Mouse (Mus musculus): ENCODE data around the gene 4930544D05Rik. TPM values are rescaled to one million over a fixed set of nuclear protein-coding genes. Genes with fewer than 3 reads are reported as not detected.
"Not testable (repeated sequence)": the region's sequence is repeated elsewhere in the genome, so short reads cannot be mapped to it uniquely, and the experiment has no call there.

The 4930544D05Rik gene
- total RNA-seq (2022), result not detected

DNA sequence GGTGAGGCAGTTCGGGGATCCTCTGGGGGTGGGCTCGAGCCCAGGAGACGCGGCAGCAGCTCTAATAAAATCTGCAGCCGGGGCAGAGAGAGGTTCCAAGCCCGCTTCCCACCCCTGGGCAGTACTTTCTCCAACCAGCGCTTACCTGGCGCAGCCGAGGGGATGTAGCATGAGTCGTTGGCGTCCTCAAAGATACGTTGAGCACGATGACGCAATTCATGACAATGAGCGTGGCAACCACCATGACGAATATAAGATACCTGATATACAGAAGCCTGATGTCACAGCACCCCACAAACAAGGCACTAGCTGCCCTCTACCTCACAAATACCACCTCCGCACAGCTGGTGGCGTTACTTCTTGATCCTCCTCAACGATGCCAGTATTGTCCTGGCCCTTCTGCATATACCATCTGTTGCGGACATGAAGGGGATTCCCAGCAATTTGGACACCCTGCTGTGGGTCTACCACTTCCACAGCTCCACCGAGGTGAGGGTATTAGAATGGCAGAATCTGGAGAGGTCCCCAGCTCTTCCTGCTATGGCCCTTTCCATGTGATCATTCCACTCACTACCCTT lies at the start of gene 4930544D05Rik:
Gene 4930544D05Rik (plus strand): TSS at position 333 of the 578 bp plus-strand sequence.
- DNase-seq (ENCODE audit: low spot score), result no peak

DNA sequence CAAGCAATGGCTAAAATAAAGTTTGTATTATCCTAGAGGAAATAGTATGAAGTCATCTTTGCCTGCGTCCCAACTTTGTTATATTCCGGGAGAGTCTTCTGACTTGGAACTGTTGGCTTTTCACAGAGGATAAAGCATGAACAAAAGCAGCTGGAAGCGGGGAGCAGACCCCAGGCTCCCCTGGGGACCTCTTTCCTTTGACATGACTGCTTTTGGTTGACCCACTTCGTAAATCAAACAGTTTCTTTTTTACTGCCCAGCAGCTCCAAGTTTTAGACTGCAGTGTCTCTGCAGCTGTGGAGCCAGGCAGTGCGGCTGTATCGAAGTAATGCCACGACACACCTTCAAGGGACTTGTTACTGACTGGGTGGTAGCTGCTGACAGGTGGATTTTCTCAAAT lies 49.1 kb upstream of the 4930544D05Rik start:
- DNase-seq (ENCODE audit: low spot score), result peak; percentile 20

DNA sequence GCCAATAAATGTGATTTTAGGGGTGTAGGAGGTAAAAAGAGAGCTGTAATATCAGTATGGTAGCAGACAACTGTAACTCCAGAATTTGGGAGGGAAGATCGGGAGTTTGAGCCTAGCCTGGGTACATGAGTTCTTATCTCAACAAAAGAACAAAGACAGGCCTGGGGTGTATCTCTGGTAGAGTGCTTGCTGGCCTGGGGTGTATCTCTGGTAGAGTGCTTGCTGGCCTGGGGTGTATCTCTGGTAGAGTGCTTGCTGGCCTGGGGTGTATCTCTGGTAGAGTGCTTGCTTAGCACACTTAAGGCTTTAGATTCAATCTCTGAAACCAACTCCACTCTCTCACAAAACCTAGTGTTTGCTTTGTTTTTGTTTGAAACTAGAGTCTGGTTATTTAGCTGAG lies 45.0 kb upstream of the 4930544D05Rik start:
- DNase-seq (ENCODE audit: low spot score), result not testable (repeated sequence)

DNA sequence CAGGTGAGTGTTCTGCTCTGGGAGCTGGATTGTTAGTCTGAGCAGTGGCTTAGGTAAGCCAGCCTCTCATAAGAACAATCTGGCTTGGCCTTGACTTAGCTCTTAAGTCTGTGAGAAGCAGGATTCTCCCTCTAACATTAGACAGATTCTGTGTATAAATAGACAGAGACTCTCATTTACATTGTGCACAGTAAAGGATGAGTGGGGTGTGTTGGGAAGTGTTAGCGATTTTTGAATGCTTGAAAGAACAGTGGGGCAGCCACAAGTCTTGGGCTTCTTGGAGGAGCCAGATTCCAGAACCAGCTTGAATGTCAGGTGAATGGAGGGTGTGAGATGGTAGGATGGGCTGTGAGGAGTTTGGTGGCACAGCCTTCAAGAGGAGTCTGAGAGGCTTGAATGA lies 44.0 kb upstream of the 4930544D05Rik start:
- no peak for DNase-seq (ENCODE audit: low spot score)

DNA sequence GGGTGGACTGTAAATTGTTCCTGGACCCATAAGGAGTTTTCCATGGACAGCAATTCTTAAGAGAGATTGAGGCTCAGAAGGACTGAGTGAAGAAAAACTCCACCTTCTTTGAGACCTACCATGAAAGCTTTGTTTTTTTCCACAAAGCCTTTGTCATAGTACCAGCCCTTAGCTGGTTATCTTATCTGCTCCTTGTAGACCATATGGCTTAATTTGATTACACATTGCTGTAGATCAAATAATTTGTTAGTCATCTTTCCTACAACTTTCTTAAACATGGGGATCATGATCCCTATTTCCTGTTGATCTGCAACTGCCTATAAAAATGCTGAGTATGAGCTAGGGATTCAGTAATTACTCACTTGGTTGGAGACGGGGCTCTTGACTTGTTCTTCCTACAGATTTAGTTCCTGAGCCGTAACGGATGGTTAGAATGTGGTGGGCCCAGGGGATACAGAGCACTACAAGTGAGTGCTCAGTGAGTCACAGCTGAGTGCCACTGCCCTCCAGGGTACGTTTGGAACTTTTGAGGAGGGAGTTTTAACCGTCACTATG lies 43.2 kb upstream of the 4930544D05Rik start:
- no peak for DNase-seq (ENCODE audit: low spot score)

DNA sequence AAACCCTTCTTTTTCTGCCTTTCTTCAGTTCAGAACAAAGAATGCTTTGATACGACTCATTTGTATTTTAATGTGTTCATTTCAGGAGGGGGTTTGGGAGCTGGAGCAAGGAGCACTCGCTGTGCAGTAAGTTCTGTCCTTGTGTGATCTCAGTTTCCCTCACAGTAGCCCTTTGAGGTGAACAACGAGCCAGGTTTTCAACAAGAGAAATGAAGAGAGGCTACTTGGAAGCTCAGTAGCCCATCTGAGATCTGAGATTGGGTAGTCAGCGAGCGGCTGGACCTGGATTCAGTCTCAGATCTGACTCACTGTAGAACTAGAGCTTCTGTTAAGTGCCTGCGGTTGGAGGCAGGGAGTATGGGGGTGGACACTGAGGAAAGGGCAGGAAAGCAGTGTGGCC lies 41.8 kb upstream of the 4930544D05Rik start:
- no peak for DNase-seq (ENCODE audit: low spot score)

DNA sequence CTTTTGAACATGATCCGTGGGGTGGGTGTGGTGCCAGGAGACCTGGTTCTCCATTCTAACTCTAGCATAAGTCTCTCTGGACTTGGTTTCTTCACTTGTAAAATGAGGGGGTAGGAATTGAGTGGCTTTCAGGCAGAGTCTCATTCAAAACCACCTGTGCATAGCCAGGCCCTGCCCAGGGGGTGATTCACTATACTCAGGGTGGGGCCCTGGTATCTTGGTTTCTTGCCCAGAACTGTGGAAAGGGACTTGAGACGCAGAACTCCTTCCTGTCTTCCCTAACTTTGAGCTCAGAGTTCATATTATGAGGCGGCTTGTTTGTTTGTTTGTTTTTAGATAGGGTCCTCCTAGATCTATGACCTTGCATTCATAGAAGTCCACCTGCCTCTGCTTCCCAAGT lies 38.4 kb upstream of the 4930544D05Rik start:
- no peak for DNase-seq (ENCODE audit: low spot score)

DNA sequence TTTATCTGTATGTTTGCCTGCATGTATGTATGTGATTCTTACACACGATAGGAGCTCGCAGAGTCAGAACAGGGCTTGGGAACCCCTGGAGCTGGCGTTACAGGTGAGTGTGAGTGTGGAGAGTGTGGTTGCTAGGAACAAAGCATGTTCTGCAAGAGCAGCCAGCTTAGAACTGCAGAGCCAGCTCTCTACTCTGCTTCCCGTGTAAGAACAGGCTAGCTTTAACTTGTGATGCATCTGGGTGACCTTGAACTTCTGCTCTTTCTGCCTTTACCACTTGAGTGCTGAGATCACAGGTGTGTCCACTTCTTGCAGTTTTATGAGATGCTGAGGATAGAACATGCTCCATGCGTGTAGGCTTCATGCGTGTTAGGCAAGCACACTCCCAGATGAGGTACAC lies 36.7 kb upstream of the 4930544D05Rik start:
- no peak for DNase-seq (ENCODE audit: low spot score)

DNA sequence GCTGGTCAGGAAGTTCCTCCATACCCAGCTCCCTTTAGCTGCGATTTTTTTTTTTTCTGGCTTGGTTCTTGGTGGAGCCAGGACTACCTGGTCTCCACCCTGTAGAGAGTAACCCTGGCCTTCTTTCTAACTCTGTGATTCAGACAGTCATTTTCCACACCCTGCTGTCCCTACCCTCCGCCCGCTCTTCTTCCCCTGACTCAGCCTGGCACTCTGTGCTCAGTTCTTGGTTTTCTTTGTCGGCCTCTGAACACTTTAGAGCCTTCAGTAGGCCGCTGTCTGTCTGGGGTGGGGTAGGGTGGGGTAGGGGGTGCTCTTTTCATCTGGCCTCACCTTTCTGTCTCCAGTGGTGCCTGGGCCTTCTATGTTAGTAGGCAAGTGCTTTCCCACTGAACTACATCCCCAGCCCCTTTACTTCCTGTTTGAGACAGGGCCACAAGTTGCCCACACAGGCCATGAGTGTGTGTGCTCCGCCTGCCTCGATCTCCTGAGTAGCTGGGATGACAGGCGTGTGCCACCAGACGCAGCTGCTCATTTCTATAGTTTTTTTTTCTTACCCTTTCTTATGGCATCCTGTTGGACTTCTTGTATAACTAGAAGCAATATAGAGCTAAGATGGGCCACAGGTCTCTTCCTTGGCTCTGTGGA lies 35.8 kb upstream of the 4930544D05Rik start:
- DNase-seq (ENCODE audit: low spot score), result no peak

DNA sequence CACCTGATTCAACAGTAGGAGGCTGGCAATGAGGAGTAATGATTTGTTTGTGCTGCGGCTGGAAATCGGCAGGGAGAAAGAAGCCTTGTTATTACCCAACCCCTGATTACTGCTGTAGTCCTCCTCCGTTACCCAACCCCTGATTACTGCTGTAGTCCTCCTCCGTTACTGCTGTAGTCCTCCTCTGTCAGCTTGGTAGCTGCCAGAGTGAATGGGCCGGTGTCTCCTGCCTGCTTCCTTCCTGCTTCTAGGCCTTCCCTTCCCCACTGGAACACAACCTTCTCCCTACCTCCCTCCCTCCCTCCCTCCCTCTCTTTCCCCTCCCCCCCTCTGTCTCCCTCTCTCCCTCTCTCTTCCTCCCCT lies 35.3 kb upstream of the 4930544D05Rik start:
- no peak for DNase-seq (ENCODE audit: low spot score)

DNA sequence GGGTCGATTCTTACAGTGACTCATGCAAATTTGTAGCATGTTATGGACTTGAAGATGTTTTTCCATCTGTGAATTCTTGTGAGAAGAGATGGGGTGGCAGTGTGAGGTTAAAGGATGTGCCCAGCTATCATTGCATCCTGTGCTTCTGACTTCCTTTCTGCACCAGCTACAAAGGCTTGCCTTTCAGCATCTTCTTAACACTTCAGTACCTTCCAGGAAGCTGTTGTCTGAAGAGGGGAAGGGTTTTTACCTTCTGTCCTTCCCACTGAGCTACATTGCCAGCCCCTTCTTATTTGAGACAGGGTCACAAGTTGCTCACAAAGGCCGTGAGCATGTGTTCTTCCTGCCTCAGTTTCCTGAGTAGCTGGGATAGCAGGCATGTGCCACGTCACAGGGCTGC lies 34.7 kb upstream of the 4930544D05Rik start:
- DNase-seq (ENCODE audit: low spot score), result no peak

DNA sequence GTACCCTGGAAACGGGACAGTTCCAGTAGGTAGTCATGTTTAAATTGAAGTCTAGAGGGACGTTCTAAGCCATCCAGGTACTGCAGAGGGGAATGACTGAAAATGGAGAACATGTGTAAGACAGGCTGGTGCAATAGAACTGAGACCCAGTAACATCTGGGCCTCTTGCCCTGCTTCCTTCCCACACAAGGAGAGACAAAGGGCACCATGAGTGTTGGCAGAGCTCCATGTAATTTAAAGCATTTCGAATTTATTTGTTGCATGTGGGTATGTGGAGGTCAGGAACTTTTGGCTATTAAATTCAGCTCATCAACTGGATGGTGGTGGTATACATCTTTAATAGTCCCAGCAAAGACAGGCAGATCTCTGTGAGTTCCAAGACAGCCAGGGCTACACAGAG lies 33.5 kb upstream of the 4930544D05Rik start:
- no peak for DNase-seq (ENCODE audit: low spot score)

DNA sequence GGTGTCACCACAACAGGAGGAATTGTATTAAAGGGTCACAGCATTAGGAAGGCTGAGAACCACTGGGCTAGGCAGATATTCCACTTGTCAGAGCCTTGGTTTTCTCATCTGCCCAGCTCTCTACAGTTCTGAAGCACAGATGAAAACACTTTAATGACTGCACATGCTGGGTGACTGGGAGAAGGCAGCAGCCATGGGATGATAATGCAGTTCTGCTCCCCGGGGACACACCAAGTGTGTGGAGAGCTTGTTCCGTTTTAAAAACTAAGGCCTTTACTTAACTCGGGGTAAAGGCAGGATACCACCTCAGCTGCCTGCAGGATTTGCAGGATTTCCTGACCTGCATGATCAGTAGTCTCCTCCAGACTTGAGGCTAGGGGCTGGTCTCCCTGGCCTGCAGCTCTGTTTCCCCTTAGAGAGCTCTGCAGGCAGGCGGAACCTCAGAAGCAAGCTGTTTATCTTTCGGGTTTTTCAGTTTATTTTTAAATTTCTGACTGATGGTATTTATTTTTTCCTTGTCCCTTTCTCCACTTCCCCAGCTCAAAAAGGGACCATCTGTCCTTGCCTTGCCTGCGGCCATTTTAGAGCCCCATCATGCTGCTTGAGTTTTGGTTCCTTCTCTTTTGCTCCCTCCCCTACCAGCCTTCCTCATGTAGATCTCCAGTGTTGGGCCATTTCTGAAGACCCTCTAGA lies 32.5 kb upstream of the 4930544D05Rik start:
- no peak for DNase-seq (ENCODE audit: low spot score)

DNA sequence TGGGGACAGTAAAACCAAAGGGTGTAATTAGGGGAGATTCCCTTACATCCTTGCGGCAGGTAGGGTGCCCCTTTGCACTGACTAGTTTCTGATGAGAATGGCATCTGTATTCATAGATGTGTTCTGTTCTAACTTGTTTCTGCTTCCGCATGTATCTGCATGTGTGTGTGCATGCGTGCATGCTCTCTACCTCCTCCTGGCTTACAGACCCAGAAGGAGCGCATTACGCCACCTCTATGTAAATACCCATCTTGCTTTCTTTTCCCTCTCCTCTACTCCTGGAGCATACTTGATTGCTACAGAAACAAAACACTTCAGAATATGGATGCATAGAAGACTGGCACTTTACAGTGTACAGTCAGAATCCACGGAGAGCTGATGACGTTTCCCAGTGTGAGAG lies 31.9 kb upstream of the 4930544D05Rik start:
- no peak for DNase-seq (ENCODE audit: low spot score)

DNA sequence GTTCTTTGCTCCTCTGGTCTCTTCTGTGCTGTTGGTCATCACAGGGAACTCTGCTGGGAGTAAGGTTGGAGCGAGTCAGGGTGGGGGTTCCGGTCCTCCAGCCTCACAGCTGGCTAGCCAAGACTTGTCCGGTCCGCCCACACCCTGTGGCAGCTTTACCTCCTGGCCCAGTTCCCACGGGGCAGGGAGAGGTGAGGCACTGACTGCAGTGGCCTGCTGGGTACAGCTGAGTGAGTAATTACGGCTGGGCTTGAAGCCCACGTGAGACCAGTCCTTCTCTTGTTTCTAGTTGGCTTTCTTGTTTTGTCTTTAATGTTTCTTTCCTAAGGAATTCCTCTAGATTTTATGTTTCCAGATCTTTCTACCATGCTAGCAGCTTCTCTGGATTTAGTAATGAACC lies 30.2 kb upstream of the 4930544D05Rik start:
- peak; percentile 58 for DNase-seq (ENCODE audit: low spot score)

DNA sequence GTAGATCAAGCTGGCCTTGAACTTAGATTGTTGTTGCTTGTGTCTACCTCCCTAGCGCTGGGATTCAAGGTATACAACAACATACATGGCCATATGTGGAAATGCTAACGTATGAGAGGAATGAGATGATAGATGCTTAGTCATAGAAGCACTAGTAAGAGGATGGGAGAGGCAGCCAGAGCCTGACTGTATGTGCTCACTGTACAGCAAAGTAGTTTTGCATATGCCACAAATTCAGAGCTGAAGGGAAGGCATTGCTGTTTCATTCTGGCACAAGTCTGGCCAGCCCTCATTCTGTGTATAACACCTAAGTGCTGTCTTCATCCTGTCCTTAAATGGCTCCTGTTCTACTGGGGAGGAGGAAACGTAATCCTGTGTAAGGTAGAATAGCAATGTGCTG lies 29.4 kb upstream of the 4930544D05Rik start:
- no peak for DNase-seq (ENCODE audit: low spot score)

DNA sequence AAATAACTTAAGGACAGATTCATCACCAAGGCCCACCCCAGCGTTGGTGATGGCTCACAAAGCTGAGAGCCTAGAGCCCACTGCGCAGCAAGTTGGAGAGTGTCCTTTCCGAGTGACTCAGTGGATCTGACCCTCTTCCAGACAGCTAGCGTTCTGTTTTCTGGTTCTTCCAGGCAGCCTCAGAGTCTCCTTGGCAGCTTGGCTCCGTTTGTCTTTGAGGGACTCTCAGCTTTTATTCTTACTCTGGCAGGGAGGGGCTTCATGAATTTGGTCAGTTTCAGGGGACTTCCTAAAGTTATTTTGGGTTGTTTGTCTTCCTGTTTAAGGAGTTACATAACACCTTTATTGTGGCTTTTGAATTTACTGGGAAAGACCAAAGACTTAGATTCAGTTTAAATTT lies 28.7 kb upstream of the 4930544D05Rik start:
- DNase-seq (ENCODE audit: low spot score), result no peak

DNA sequence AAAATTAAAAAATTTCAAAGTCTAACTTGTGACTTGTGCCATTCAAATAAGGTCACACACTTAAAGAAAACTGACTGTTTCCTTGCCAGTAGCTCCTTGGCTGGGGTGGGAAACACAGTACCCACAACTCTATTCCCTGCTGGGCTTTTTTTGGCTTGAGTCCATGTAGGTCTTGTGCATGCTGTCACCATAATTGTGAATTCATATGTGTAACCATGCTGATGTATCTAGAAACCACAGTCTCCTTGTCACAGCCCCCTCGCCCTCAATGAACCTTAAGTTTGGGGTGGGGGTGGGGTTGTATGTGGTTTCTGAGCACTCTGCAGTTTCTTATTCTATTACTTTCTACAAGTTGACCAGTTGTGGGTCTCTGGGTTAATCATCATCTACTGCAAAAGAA lies 23.9 kb upstream of the 4930544D05Rik start:
- no peak for DNase-seq (ENCODE audit: low spot score)

DNA sequence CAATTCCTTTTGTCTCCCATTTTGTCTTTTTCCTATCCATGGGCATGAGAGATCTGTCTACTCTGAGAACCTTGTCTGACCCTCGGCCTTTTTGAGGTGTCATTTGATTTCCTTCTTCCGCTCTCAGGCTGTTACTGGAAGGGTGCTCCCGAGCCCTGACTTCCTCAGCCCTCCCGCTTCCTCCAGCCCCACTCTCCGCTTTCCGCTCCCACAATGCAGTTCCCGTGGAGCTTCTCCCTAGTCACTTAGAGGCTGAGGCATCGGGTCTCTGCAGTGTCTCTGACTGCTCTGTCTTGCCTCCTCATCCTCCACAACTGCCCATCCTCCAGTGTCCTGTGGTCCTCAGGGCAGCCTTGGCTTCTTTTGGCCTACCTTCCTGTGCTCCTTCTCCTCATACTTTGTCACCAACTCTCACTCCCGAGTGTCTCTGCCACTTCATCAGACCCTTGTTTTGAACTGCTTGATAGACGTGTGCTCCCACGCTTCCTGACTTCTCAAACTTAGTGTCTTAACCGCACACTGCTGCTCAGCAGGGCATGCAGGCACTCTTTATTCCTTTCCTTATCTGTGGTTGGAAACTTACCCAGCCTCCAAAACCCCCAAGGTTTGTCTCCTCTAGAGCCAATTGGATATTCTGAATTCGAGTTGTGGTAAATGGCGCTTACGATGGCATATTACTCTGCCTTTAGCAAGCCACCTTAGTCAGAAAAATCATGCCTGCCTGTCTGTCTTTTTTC lies 21.2 kb upstream of the 4930544D05Rik start:
- DNase-seq (ENCODE audit: low spot score), result peak; percentile 73

DNA sequence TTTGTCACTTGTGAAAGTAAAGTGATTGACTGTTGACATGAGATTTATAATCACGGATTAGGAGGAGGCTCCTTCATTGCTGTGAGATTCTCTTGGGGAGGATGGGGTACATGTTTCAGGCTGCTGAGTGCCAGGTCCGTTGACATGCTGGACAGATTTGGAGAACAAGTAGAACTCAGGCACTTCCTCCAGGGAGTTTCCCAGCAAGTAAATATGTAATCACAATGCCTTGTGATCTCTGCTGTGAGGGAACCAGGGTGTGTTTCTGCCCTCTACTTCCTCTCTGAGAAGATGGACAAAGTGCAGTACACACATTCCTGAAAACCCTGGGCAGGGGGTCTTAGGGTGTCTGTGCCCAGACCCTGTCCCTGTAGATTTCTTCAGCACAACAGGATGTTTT lies 20.0 kb upstream of the 4930544D05Rik start:
- peak; percentile 40 for DNase-seq (ENCODE audit: low spot score)

DNA sequence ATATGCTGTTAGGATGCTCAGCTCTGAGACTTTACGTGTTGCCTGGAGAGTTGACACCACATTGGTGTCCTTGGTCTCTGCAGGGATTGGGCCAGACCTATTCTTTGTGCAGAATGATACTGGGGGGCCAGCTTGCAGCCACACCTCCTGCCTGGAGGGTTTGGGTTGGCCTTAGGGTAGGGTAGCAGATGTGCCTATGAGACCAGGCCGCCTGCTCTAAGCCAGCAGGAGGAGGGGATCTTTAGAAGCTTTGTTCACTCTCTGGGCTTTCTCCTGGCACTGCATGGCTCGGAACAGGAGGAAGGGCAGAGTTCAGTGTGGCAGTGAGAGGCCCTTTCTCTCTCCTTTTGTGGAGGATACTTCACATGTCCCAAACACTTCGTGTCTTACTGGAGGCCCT lies 19.6 kb upstream of the 4930544D05Rik start:
- no peak for DNase-seq (ENCODE audit: low spot score)

DNA sequence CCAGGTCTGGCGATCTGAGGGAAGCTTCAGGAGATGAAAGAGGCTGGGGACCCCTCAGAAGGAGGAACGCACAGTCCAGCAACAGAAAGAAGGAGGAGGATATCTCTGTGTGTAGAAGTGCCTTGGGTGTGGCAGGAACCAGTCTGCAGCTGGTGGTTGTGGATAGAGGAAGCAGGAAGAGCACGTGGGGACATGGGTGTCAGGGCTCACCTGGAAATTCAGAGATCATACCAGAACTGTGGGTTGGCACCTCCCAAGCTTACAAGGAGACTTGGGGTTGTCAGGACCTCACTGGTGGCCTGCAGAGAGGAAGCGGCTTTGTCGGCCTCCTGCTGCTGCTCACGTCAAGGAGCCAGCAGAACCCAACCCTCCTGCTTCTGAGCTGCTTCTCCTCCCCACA lies 18.3 kb upstream of the 4930544D05Rik start:
- no peak for DNase-seq (ENCODE audit: low spot score)

Data from heart, adult 8-10 months (tissue).